ENCODE assay signal across 8 mouse cellular contexts in genomic region chr2:131177932-131178331, GRCm38 (mm10). TPM values are rescaled to one million over a fixed set of nuclear protein-coding genes. Genes with fewer than 3 reads are reported as not detected.
DNase-seq lines count a peak whose midpoint lies in the region; ATAC-seq lines count a peak whose summit lies in the region.

No protein-coding gene starts in this region.

- H3K9ac ChIP-seq in heart, embryonic 12.5 days = peak overlapping the region; percentile 57
- H3K9ac ChIP-seq in embryonic facial prominence, embryonic 11.5 days (replicated peaks; ENCODE audit: low read length) = peak overlapping the region; percentile 22
- peak overlapping the region; percentile 36 for H3K9ac ChIP-seq in hindbrain, embryonic 15.5 days
- peak overlapping the region; percentile 97; the same call in 1 of the 2 replicates for H3K9ac ChIP-seq in midbrain, embryonic 11.5 days (ENCODE audit: low read length)

- H3K27ac ChIP-seq in heart, embryonic 12.5 days (ENCODE audit: poor library complexity, severe bottlenecking) = no peak overlapping the region
- H3K27ac ChIP-seq in embryonic facial prominence, embryonic 11.5 days (replicated peaks; ENCODE audit: low read depth, low read length) = no peak overlapping the region
- H3K27ac ChIP-seq in hindbrain, embryonic 15.5 days (replicated peaks) = 0 out of 2 replicates have a peak overlapping the region, but pooled peaks have one; percentile 22
- H3K27ac ChIP-seq in midbrain, embryonic 11.5 days (ENCODE audit: low read depth, low read length) = no peak overlapping the region

- ATAC-seq in heart, embryonic 12.5 days (ENCODE audit: insufficient number of reproducible peaks, low FRiP score) = no peak
- ATAC-seq in embryonic facial prominence, embryonic 11.5 days (replicated peaks; ENCODE audit: insufficient number of reproducible peaks, low FRiP score, low TSS enrichment, low read depth) = no peak
- no peak for ATAC-seq in hindbrain, embryonic 15.5 days (ENCODE audit: low FRiP score, low read depth)
- no peak for ATAC-seq in midbrain, embryonic 11.5 days (ENCODE audit: low FRiP score)

- no peaks in the 10 kb centered on the region for H3K9me3 ChIP-seq in heart, embryonic 12.5 days (replicated peaks)
- no peaks in the 10 kb centered on the region for H3K9me3 ChIP-seq in embryonic facial prominence, embryonic 11.5 days (replicated peaks; ENCODE audit: control insufficient read depth, low read length)
- H3K9me3 ChIP-seq in hindbrain, embryonic 15.5 days = no peaks in the 10 kb centered on the region
- H3K9me3 ChIP-seq in midbrain, embryonic 11.5 days (ENCODE audit: control insufficient read depth, low read length) = no peaks in the 10 kb centered on the region

- H3K4me3 ChIP-seq in heart, embryonic 12.5 days = 0 out of 2 replicates have a peak overlapping the region, but pooled peaks have one; percentile 6
- peak overlapping the region; percentile 5; the same call in 1 of the 2 replicates for H3K4me3 ChIP-seq in embryonic facial prominence, embryonic 11.5 days (ENCODE audit: low read depth, low read length)
- H3K4me3 ChIP-seq in hindbrain, embryonic 15.5 days = peak overlapping the region; percentile 58
- peak overlapping the region; percentile 84 for H3K4me3 ChIP-seq in midbrain, embryonic 11.5 days (ENCODE audit: low read depth, low read length)

- peaks cover 22% of the 10 kb centered on the region for H3K36me3 ChIP-seq in heart, embryonic 12.5 days
- no peaks in the 10 kb centered on the region; the same call in 1 of the 2 replicates for H3K36me3 ChIP-seq in embryonic facial prominence, embryonic 11.5 days (replicated peaks; ENCODE audit: control insufficient read depth, insufficient read depth, low read depth, low read length)
- peaks cover 3% of the 10 kb centered on the region; the same call in 1 of the 2 replicates for H3K36me3 ChIP-seq in hindbrain, embryonic 15.5 days
- H3K36me3 ChIP-seq in midbrain, embryonic 11.5 days (ENCODE audit: control insufficient read depth, insufficient read depth, low read length) = no peaks in the 10 kb centered on the region

- WGBS in heart, embryonic 12.5 days = 90% methylated on average over 9 of the region's 9 CpGs
- 90% methylated on average over 9 of the region's 9 CpGs for WGBS in embryonic facial prominence, embryonic 11.5 days
- WGBS in hindbrain, embryonic 15.5 days = 75% methylated on average over 9 of the region's 9 CpGs
- WGBS in midbrain, embryonic 11.5 days = 87% methylated on average over 9 of the region's 9 CpGs

- intact Hi-C loops in heart, postnatal 25 days (cut with DNase I) = no loop called here

- DNase-seq in heart, postnatal 25 days (ENCODE audit: low spot score) = no peak
- DNase-seq in embryonic facial prominence, embryonic 11.5 days (ENCODE audit: low spot score) = no peak
- DNase-seq in midbrain, embryonic 11.5 days (ENCODE audit: low spot score, missing footprints) = no peak
- no peak for DNase-seq in spleen, adult 18-20 months
- DNase-seq in yolk sac, embryonic 10.5 days (ENCODE audit: low spot score) = no peak
- no peak for DNase-seq in T-cell, adult 2 months (ENCODE audit: low spot score)

- peak overlapping the region; percentile 95 for H3K4me2 ChIP-seq in heart, embryonic 12.5 days
- peak overlapping the region; percentile 89 for H3K4me2 ChIP-seq in embryonic facial prominence, embryonic 11.5 days (ENCODE audit: low read depth, low read length)
- peak overlapping the region; percentile 94 for H3K4me2 ChIP-seq in hindbrain, embryonic 15.5 days
- H3K4me2 ChIP-seq in midbrain, embryonic 11.5 days = peak overlapping the region; percentile 99

- H3K27me3 ChIP-seq in heart, embryonic 12.5 days (replicated peaks) = peaks cover 11% of the 10 kb centered on the region
- H3K27me3 ChIP-seq in embryonic facial prominence, embryonic 11.5 days (ENCODE audit: control insufficient read depth, insufficient read depth, low read length) = peaks cover 6% of the 10 kb centered on the region
- peaks cover 4% of the 10 kb centered on the region; the same call in 1 of the 2 replicates for H3K27me3 ChIP-seq in hindbrain, embryonic 15.5 days
- H3K27me3 ChIP-seq in midbrain, embryonic 11.5 days (ENCODE audit: control insufficient read depth, insufficient read depth, low read length) = peaks cover 2% of the 10 kb centered on the region; the same call in 1 of the 2 replicates

- H3K4me1 ChIP-seq in heart, embryonic 12.5 days (replicated peaks) = peaks cover 42% of the 10 kb centered on the region
- H3K4me1 ChIP-seq in embryonic facial prominence, embryonic 11.5 days (ENCODE audit: control insufficient read depth, insufficient read depth, low read length) = peaks cover 6% of the 10 kb centered on the region
- peaks cover 58% of the 10 kb centered on the region for H3K4me1 ChIP-seq in hindbrain, embryonic 15.5 days (replicated peaks)
- H3K4me1 ChIP-seq in midbrain, embryonic 11.5 days (ENCODE audit: control insufficient read depth, insufficient read depth, low read length) = peaks cover 38% of the 10 kb centered on the region

RNA-seq across cellular contexts. Expression of gene Cenpb, which starts 1.9 kb away (rescaled TPM):
- 6.9 and 7.2 TPM in 2 replicates for polyA plus RNA-seq in heart, embryonic 12.5 days (2016; fragmentation: Nextera tagmentation; extraction: Ambion mirVana)
- 10 to 100 TPM; 76.6 to 80.9 TPM for total RNA-seq in heart, postnatal 25 days (2021)
- polyA plus RNA-seq in embryonic facial prominence, embryonic 11.5 days (2014; fragmentation: Nextera tagmentation; extraction: Ambion mirVana) = 5.8 and 6.1 TPM in 2 replicates
- 15.2 and 15.5 TPM in 2 replicates for polyA plus RNA-seq in hindbrain, embryonic 15.5 days (2015; fragmentation: Nextera tagmentation; extraction: Ambion mirVana)
- 8.7 and 9.5 TPM in 2 replicates for polyA plus RNA-seq in midbrain, embryonic 11.5 days (2014; fragmentation: Nextera tagmentation; extraction: Ambion mirVana)

RNA-seq across cellular contexts. Expression of gene Cdc25b, which starts 8.8 kb away (rescaled TPM):
- polyA plus RNA-seq in heart, embryonic 12.5 days (2016; fragmentation: Nextera tagmentation; extraction: Ambion mirVana) = 38.7 and 39.1 TPM in 2 replicates
- 1 to 10 TPM; 6.1 to 8.1 TPM for total RNA-seq in heart, postnatal 25 days (2021)
- polyA plus RNA-seq in embryonic facial prominence, embryonic 11.5 days (2014; fragmentation: Nextera tagmentation; extraction: Ambion mirVana) = 48.0 and 53.4 TPM in 2 replicates
- polyA plus RNA-seq in hindbrain, embryonic 15.5 days (2015; fragmentation: Nextera tagmentation; extraction: Ambion mirVana) = 29.2 and 30.8 TPM in 2 replicates
- 122 and 130 TPM in 2 replicates for polyA plus RNA-seq in midbrain, embryonic 11.5 days (2014; fragmentation: Nextera tagmentation; extraction: Ambion mirVana)

RNA-seq across cellular contexts. Expression of gene Spef1, which starts 9.2 kb away (rescaled TPM):
- 1.2 and 1.3 TPM in 2 replicates for polyA plus RNA-seq in heart, embryonic 12.5 days (2016; fragmentation: Nextera tagmentation; extraction: Ambion mirVana)
- total RNA-seq in heart, postnatal 25 days (2021) = 1 to 10 TPM; 7.1 to 8.7 TPM
- polyA plus RNA-seq in embryonic facial prominence, embryonic 11.5 days (2014; fragmentation: Nextera tagmentation; extraction: Ambion mirVana) = 3.4 and 4.1 TPM in 2 replicates
- 10.3 and 10.9 TPM in 2 replicates for polyA plus RNA-seq in hindbrain, embryonic 15.5 days (2015; fragmentation: Nextera tagmentation; extraction: Ambion mirVana)
- polyA plus RNA-seq in midbrain, embryonic 11.5 days (2014; fragmentation: Nextera tagmentation; extraction: Ambion mirVana) = 6.3 and 7.1 TPM in 2 replicates

RNA-seq across cellular contexts. Expression of gene 1700037H04Rik, which starts 18.1 kb away (rescaled TPM):
- 69.2 and 69.6 TPM in 2 replicates for polyA plus RNA-seq in heart, embryonic 12.5 days (2016; fragmentation: Nextera tagmentation; extraction: Ambion mirVana)
- 10 to 100 TPM; 11.5 to 12.2 TPM for total RNA-seq in heart, postnatal 25 days (2021)
- polyA plus RNA-seq in embryonic facial prominence, embryonic 11.5 days (2014; fragmentation: Nextera tagmentation; extraction: Ambion mirVana) = 81.2 and 88.3 TPM in 2 replicates
- polyA plus RNA-seq in hindbrain, embryonic 15.5 days (2015; fragmentation: Nextera tagmentation; extraction: Ambion mirVana) = 86.4 and 90.9 TPM in 2 replicates
- 112 and 122 TPM in 2 replicates for polyA plus RNA-seq in midbrain, embryonic 11.5 days (2014; fragmentation: Nextera tagmentation; extraction: Ambion mirVana)

RNA-seq across cellular contexts. Expression of gene Ap5s1, which starts 28.9 kb away (rescaled TPM):
- 30.1 and 32.0 TPM in 2 replicates for polyA plus RNA-seq in heart, embryonic 12.5 days (2016; fragmentation: Nextera tagmentation; extraction: Ambion mirVana)
- 10 to 100 TPM; 34.4 to 42.7 TPM for total RNA-seq in heart, postnatal 25 days (2021)
- polyA plus RNA-seq in embryonic facial prominence, embryonic 11.5 days (2014; fragmentation: Nextera tagmentation; extraction: Ambion mirVana) = 22.6 and 23.8 TPM in 2 replicates
- polyA plus RNA-seq in hindbrain, embryonic 15.5 days (2015; fragmentation: Nextera tagmentation; extraction: Ambion mirVana) = 33.5 and 33.9 TPM in 2 replicates
- 26.6 and 29.4 TPM in 2 replicates for polyA plus RNA-seq in midbrain, embryonic 11.5 days (2014; fragmentation: Nextera tagmentation; extraction: Ambion mirVana)

Comparison
In these comparisons a context has a peak if more than half of its experiments do, and no peak if none do; other contexts are left out.
1. H3K4me3 ChIP-seq: peak in every context shown above with its lines; median percentile 84 in midbrain, embryonic 11.5 days; 58 in hindbrain, embryonic 15.5 days; 6 in heart, embryonic 12.5 days; 5 in embryonic facial prominence, embryonic 11.5 days.
2. H3K9ac ChIP-seq: peak in every context shown above with its lines; median percentile 97 in midbrain, embryonic 11.5 days; 57 in heart, embryonic 12.5 days; 36 in hindbrain, embryonic 15.5 days; 22 in embryonic facial prominence, embryonic 11.5 days.